Comparison of ENCODE assay signal across 14 mouse cellular contexts in the genomic region with DNA sequence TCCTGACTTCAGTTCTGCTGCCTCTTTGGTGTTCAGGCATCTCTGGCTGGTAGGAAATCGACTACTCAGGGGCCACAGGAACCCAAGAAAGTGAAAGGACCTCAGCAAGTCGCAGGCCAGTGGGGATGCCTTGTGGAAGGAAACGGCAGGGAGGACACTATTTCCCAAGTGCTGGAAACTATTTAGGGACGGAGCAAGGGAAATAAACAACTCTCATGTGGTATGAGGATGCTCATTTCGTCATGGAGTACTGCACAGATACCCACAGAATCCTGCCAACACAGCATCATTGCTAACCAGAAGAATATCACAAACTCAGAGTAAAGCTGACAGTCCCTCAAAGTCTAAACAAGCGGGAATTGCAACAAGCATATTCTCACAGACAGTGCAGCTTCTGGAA. TPM values are rescaled to one million over a fixed set of nuclear protein-coding genes. Genes with fewer than 3 reads are reported as not detected.
DNase-seq lines count a peak whose midpoint lies in the region; ATAC-seq lines count a peak whose summit lies in the region.
"Had no signal": no experiment of that assay in that cellular context is flagged by ENCODE, and none has a peak within 500 bp of the region (broad histone marks: within the 10 kb centered on the region; RNA-seq: fewer than 3 reads in every experiment).

No protein-coding gene starts in this region.

- peak overlapping the region; percentile 79; the same call in 1 of the 2 replicates for H3K4me3 ChIP-seq in heart, embryonic 10.5 days
- H3K4me3 ChIP-seq in kidney, embryonic 15.5 days (replicated peaks) = no peak overlapping the region
- H3K4me3 ChIP-seq in stomach, embryonic 16.5 days (replicated peaks; ENCODE audit: low read length) = no peak overlapping the region

- WGBS in heart, embryonic 10.5 days = 55% methylated on average over 6 of the region's 6 CpGs
- 53% methylated on average over 6 of the region's 6 CpGs for WGBS in kidney, embryonic 15.5 days
- whole genome bisulfite sequencing in stomach, embryonic 16.5 days = 40% methylated on average over 6 of the region's 6 CpGs

- no peaks in the 10 kb centered on the region for H3K9me3 ChIP-seq in heart, embryonic 10.5 days
- no peaks in the 10 kb centered on the region for H3K9me3 ChIP-seq in kidney, embryonic 15.5 days (replicated peaks)
- no peaks in the 10 kb centered on the region for H3K9me3 ChIP-seq in stomach, embryonic 16.5 days (replicated peaks; ENCODE audit: control insufficient read depth, low read length)

- H3K27ac ChIP-seq in heart, embryonic 10.5 days = no peak overlapping the region
- no peak overlapping the region for H3K27ac ChIP-seq in kidney, embryonic 15.5 days
- no peak overlapping the region for H3K27ac ChIP-seq in stomach, embryonic 16.5 days (ENCODE audit: low read length)

- H3K36me3 ChIP-seq in heart, embryonic 10.5 days = no peaks in the 10 kb centered on the region
- no peaks in the 10 kb centered on the region for H3K36me3 ChIP-seq in kidney, embryonic 15.5 days
- no peaks in the 10 kb centered on the region for H3K36me3 ChIP-seq in stomach, embryonic 16.5 days (ENCODE audit: control insufficient read depth, insufficient read depth, low read length)

- no peak overlapping the region for H3K4me2 ChIP-seq in kidney, embryonic 15.5 days
- peak overlapping the region; percentile 97; the same call in 1 of the 2 replicates for H3K4me2 ChIP-seq in stomach, embryonic 16.5 days (ENCODE audit: low read depth, low read length)

- DNase-seq in heart, embryonic 10.5 days (ENCODE audit: low spot score) = no peak
- no peak for DNase-seq in heart, postnatal 25 days (ENCODE audit: low spot score)
- peak; percentile 34 for DNase-seq in kidney, adult 9 months
- DNase-seq in lung, postnatal 10 days = peak; percentile 32
- DNase-seq in lung, postnatal 4 days = no peak
- no peak for DNase-seq in thymus, postnatal 14 days
- DNase-seq: adrenal gland, postnatal 10 days; cerebellum, adult 9-11 months; kidney, postnatal 10 days; midbrain, embryonic 14.5 days; right cerebral cortex, adult 18-20 months; thymus, adult 18-20 months had no signal

- intact Hi-C loops in heart, postnatal 25 days (cut with DNase I) = loop anchor here (10.0 kb wide), 1 partner anchor 698 kb away; no protein-coding TSS in a partner anchor

- H3K27me3 ChIP-seq in heart, embryonic 10.5 days (ENCODE audit: insufficient read depth, poor library complexity, severe bottlenecking) = peaks cover 52% of the 10 kb centered on the region; the same call in 1 of the 2 replicates
- H3K27me3 ChIP-seq in kidney, embryonic 15.5 days = peaks cover 59% of the 10 kb centered on the region
- H3K27me3 ChIP-seq in stomach, embryonic 16.5 days (ENCODE audit: control insufficient read depth, insufficient read depth, low read length) = 0 out of 2 replicates have a peak, but pooled peaks cover 6% of the 10 kb centered on the region

- no peak for ATAC-seq in kidney, embryonic 15.5 days (replicated peaks; ENCODE audit: low FRiP score)
- ATAC-seq in stomach, embryonic 16.5 days (ENCODE audit: insufficient read depth, low FRiP score) = no peak

- peaks cover 68% of the 10 kb centered on the region for H3K4me1 ChIP-seq in heart, embryonic 10.5 days
- peaks cover 61% of the 10 kb centered on the region for H3K4me1 ChIP-seq in kidney, embryonic 15.5 days
- H3K4me1 ChIP-seq in stomach, embryonic 16.5 days (ENCODE audit: control insufficient read depth, insufficient read depth, low read length) = peaks cover 40% of the 10 kb centered on the region

- no peak overlapping the region for H3K9ac ChIP-seq in kidney, embryonic 15.5 days
- H3K9ac ChIP-seq in stomach, embryonic 16.5 days (ENCODE audit: low read length) = no peak overlapping the region

RNA-seq across cellular contexts. Expression of gene Rassf5, which starts 2.1 kb away (rescaled TPM):
- polyA plus RNA-seq in heart, embryonic 10.5 days (2016; fragmentation: Nextera tagmentation; extraction: Ambion mirVana) = 44.4 and 64.0 TPM in 2 replicates
- total RNA-seq in heart, postnatal 25 days (2021) = 1 to 10 TPM; 1.6 to 2.3 TPM
- polyA plus RNA-seq in kidney, embryonic 15.5 days (2015; fragmentation: Nextera tagmentation; extraction: Ambion mirVana) = 2.8 and 2.9 TPM in 2 replicates
- 7.0 and 7.1 TPM in 2 replicates for polyA plus RNA-seq in stomach, embryonic 16.5 days (2015; fragmentation: Nextera tagmentation; extraction: Ambion mirVana)

RNA-seq across cellular contexts. Expression of gene Ikbke, which starts 36.5 kb away (rescaled TPM):
- 1.8 and 2.3 TPM in 2 replicates for polyA plus RNA-seq in heart, embryonic 10.5 days (2016; fragmentation: Nextera tagmentation; extraction: Ambion mirVana)
- 1 to 10 TPM; 1.4 to 1.7 TPM for total RNA-seq in heart, postnatal 25 days (2021)
- polyA plus RNA-seq in kidney, embryonic 15.5 days (2015; fragmentation: Nextera tagmentation; extraction: Ambion mirVana) = 3.2 and 4.0 TPM in 2 replicates
- 8.1 and 8.5 TPM in 2 replicates for polyA plus RNA-seq in stomach, embryonic 16.5 days (2015; fragmentation: Nextera tagmentation; extraction: Ambion mirVana)

Comparison
In these comparisons a context has a peak if more than half of its experiments do, and no peak if none do; other contexts are left out.
1. DNase-seq: peak in kidney, adult 9 months (single experiment) and lung, postnatal 10 days (single experiment); none in heart, embryonic 10.5 days (single experiment), heart, postnatal 25 days (single experiment), lung, postnatal 4 days (0 of 2) and thymus, postnatal 14 days (single experiment).